Mouse (Mus musculus): Measurements from ENCODE around the gene Acaa1b. TPM values are rescaled to one million over a fixed set of nuclear protein-coding genes. Genes with fewer than 3 reads are reported as not detected.

Acaa1b gene
- polyA plus RNA-seq, 1 experiment = 0.04 TPM

GRCm38 (mm10) chr9:119146098-119146770 is 10.7 kb downstream of the Acaa1b start:
- H3K4me3 ChIP-seq (replicated peaks) = no peak overlapping the region
- H3K36me3 ChIP-seq (ENCODE audit: control insufficient read depth) = no peaks in the 10 kb centered on the region
- no peak for TF ChIP-seq GATA1 (IDR thresholded peaks at IDR 0.05; ENCODE audit: low read length)
- TF ChIP-seq TAL1 (IDR thresholded peaks at IDR 0.05; ENCODE audit: low read length) = no peak
- H3K4me1 ChIP-seq (ENCODE audit: control insufficient read depth) = no peaks in the 10 kb centered on the region
- H3K27me3 ChIP-seq (ENCODE audit: control insufficient read depth) = no peaks in the 10 kb centered on the region
- H3K9me3 ChIP-seq (ENCODE audit: control insufficient read depth, low read length) = no peaks in the 10 kb centered on the region

DNA sequence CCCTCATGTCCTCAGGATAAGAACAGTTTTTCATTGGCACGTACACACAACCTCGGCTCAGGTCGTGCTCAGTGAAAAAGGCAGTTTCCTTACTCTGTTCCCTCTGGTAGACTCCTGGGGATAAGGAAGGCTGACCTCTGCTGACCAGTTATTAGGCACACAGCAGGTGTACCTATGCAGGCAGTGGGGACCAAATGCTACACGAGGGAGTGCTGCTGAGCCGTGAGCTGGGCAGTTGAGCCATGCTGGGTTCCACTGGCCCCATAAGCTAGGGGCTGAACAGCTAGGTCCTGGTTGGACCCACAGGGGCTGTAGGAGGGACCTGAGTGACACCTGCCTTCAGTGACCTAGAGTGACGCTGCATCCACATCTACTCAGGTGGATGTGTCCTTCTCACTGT is 11.3 kb downstream of the Acaa1b start:
- H3K27me3 ChIP-seq (ENCODE audit: control insufficient read depth) = no peaks in the 10 kb centered on the region
- H3K36me3 ChIP-seq (ENCODE audit: control insufficient read depth) = no peaks in the 10 kb centered on the region

GRCm38 (mm10) chr9:119145137-119145536 is 11.8 kb downstream of the Acaa1b start:
- Histone ChIP-seq H3K4me3 (replicated peaks) (no peak overlapping the region), H3K4me1 (ENCODE audit: control insufficient read depth) (no peaks in the 10 kb centered on the region), H3K27me3 (ENCODE audit: control insufficient read depth) (no peaks in the 10 kb centered on the region), H3K9me3 (ENCODE audit: control insufficient read depth, low read length) (no peaks in the 10 kb centered on the region), H3K36me3 (ENCODE audit: control insufficient read depth) (no peaks in the 10 kb centered on the region)
- no peak for TF ChIP-seq GATA1 (IDR thresholded peaks at IDR 0.05; ENCODE audit: low read length)
- TF ChIP-seq TAL1 (IDR thresholded peaks at IDR 0.05; ENCODE audit: low read length) = no peak

More for the DNA sequence above, 11.3 kb downstream of the Acaa1b start:
- Histone ChIP-seq H3K4me1 (ENCODE audit: control insufficient read depth) (no peaks in the 10 kb centered on the region), H3K9me3 (ENCODE audit: control insufficient read depth, low read length) (no peaks in the 10 kb centered on the region), H3K4me3 (replicated peaks) (no peak overlapping the region)
- TF ChIP-seq GATA1 (IDR thresholded peaks at IDR 0.05; ENCODE audit: low read length) (no peak), TAL1 (IDR thresholded peaks at IDR 0.05; ENCODE audit: low read length) (no peak)

- Histone ChIP-seq H3K9me3 (ENCODE audit: control insufficient read depth, low read length) (no peaks in the 10 kb centered on the region), H3K4me3 (replicated peaks) (no peak overlapping the region), H3K27me3 (ENCODE audit: control insufficient read depth) (no peaks in the 10 kb centered on the region), H3K4me1 (ENCODE audit: control insufficient read depth) (no peaks in the 10 kb centered on the region), H3K36me3 (ENCODE audit: control insufficient read depth) (no peaks in the 10 kb centered on the region)
- TF ChIP-seq TAL1 (IDR thresholded peaks at IDR 0.05; ENCODE audit: low read length) (no peak), GATA1 (IDR thresholded peaks at IDR 0.05; ENCODE audit: low read length) (no peak)
Observed at GRCm38 (mm10) chr9:119144696-119145095, 12.2 kb downstream of the Acaa1b start.

DNA sequence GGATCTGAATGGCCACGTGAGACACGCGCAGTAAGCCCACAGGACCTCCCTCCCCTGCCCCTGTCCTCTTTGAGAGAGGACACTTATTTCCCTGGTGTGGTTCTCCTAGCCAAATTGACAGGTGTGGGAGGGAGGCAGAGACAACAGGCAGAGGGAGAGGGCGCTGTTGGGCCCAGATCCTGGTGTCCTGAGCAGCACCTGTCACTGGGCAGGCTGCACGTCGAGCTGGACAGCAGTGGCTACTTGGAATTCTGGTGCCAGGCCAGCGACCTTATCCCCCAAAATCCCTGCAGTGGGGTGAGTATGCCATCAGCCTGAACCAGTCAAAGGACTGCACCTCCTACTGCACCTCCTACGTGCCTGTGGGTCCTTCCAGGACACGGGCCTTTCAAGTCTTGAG is 13.5 kb downstream of the Acaa1b start:
- Histone ChIP-seq H3K4me1 (ENCODE audit: control insufficient read depth) (no peaks in the 10 kb centered on the region), H3K9me3 (ENCODE audit: control insufficient read depth, low read length) (no peaks in the 10 kb centered on the region), H3K4me3 (replicated peaks) (no peak overlapping the region), H3K36me3 (ENCODE audit: control insufficient read depth) (no peaks in the 10 kb centered on the region), H3K27me3 (ENCODE audit: control insufficient read depth) (no peaks in the 10 kb centered on the region)
- TF ChIP-seq GATA1 (IDR thresholded peaks at IDR 0.05; ENCODE audit: low read length) (no peak), TAL1 (IDR thresholded peaks at IDR 0.05; ENCODE audit: low read length) (no peak)

GRCm38 (mm10) chr9:119142066-119142465 is 14.8 kb downstream of the Acaa1b start:
- TF ChIP-seq GATA1 (IDR thresholded peaks at IDR 0.05; ENCODE audit: low read length) (no peak), TAL1 (IDR thresholded peaks at IDR 0.05; ENCODE audit: low read length) (no peak)
- no peaks in the 10 kb centered on the region for H3K9me3 ChIP-seq (ENCODE audit: control insufficient read depth, low read length)
- H3K4me3 ChIP-seq (replicated peaks) = no peak overlapping the region
- H3K36me3 ChIP-seq (ENCODE audit: control insufficient read depth) = no peaks in the 10 kb centered on the region
- no peaks in the 10 kb centered on the region for H3K4me1 ChIP-seq (ENCODE audit: control insufficient read depth)
- H3K27me3 ChIP-seq (ENCODE audit: control insufficient read depth) = no peaks in the 10 kb centered on the region

- no peaks in the 10 kb centered on the region for H3K27me3 ChIP-seq (ENCODE audit: control insufficient read depth)
- TF ChIP-seq TAL1 (IDR thresholded peaks at IDR 0.05; ENCODE audit: low read length) = no peak
- no peaks in the 10 kb centered on the region for H3K4me1 ChIP-seq (ENCODE audit: control insufficient read depth)
- H3K9me3 ChIP-seq (ENCODE audit: control insufficient read depth, low read length) = no peaks in the 10 kb centered on the region
- H3K36me3 ChIP-seq (ENCODE audit: control insufficient read depth) = no peaks in the 10 kb centered on the region
- H3K4me3 ChIP-seq (replicated peaks) = no peak overlapping the region
Observed at GRCm38 (mm10) chr9:119138836-119139235, 18.1 kb downstream of the Acaa1b start.

DNA sequence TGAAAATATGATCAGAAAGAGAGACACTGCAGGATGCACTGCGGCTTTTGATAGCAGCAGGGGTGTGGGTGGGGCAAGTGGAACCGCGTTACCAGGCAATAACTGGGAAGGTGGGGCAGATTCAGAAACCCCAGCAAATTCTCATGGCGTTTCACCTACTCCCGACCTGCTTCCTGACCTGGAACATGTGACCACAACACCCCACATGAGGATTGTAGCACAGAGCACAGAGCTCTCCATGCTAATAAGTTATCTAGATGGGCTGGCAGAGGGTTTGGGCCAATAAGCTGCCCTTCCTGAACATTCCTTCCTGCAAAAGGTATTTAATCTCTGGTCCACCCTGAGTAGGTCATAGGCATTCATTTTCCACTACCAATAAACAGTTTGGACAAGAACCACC is 26.2 kb downstream of the Acaa1b start:
- no peaks in the 10 kb centered on the region for H3K36me3 ChIP-seq (ENCODE audit: control insufficient read depth)
- H3K4me1 ChIP-seq (ENCODE audit: control insufficient read depth) = no peaks in the 10 kb centered on the region; the same call in 1 of the 2 replicates
- no peaks in the 10 kb centered on the region for H3K9me3 ChIP-seq (ENCODE audit: control insufficient read depth, low read length)
- no peak overlapping the region for H3K4me3 ChIP-seq (replicated peaks)
- H3K27me3 ChIP-seq (ENCODE audit: control insufficient read depth) = no peaks in the 10 kb centered on the region
- TF ChIP-seq GATA1 (IDR thresholded peaks at IDR 0.05; ENCODE audit: low read length) (no peak), TAL1 (IDR thresholded peaks at IDR 0.05; ENCODE audit: low read length) (no peak)

- H3K9me3 ChIP-seq (ENCODE audit: control insufficient read depth, low read length) = no peaks in the 10 kb centered on the region
- H3K27me3 ChIP-seq (ENCODE audit: control insufficient read depth) = no peaks in the 10 kb centered on the region
- H3K4me1 ChIP-seq (ENCODE audit: control insufficient read depth) = no peaks in the 10 kb centered on the region; the same call in 1 of the 2 replicates
- no peaks in the 10 kb centered on the region for H3K36me3 ChIP-seq (ENCODE audit: control insufficient read depth)
- no peak for TF ChIP-seq TAL1 (IDR thresholded peaks at IDR 0.05; ENCODE audit: low read length)
- no peak for TF ChIP-seq GATA1 (IDR thresholded peaks at IDR 0.05; ENCODE audit: low read length)
- H3K4me3 ChIP-seq (replicated peaks) = no peak overlapping the region
Observed at GRCm38 (mm10) chr9:119128436-119129181, 28.3 kb downstream of the Acaa1b start.
